In the genomic region with DNA sequence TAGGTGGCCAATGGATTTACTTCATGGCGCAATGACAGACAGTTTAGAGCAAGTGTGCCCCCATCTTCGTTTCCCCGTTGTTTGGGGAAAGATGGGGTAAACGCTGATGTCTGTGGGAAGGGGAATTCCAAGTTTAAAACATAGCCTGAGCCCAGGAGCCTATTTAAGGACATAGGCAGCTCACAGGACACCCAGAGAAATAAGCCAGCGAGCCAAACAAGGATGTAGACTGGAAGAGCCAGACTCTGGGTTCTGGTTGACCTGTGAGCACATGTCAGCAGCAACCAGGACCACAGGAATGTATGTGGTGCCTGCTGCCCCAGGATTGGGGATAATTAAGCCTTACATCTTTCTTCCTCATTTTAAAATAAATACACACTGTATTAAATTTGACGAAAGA, we compare ENCODE assay signal across 26 mouse cellular contexts.
DNase-seq lines count a peak whose midpoint lies in the region; ATAC-seq and TF ChIP-seq lines count a peak whose summit lies in the region.
"Had no signal": no experiment of that assay in that cellular context is flagged by ENCODE, and none has a peak within 500 bp of the region (broad histone marks: within the 10 kb centered on the region; RNA-seq: fewer than 3 reads in every experiment).

No protein-coding gene starts in this region.

- 85% methylated on average over 6 of the region's 6 CpGs for WGBS in embryonic facial prominence, embryonic 13.5 days
- 91% methylated on average over 6 of the region's 6 CpGs for WGBS in embryonic facial prominence, embryonic 10.5 days
- 93% methylated on average over 6 of the region's 6 CpGs for WGBS in midbrain, embryonic 13.5 days

- H3K27me3 ChIP-seq in embryonic facial prominence, embryonic 13.5 days: no peaks in the 10 kb centered on the region
- no peaks in the 10 kb centered on the region for H3K27me3 ChIP-seq in embryonic facial prominence, embryonic 10.5 days (replicated peaks; ENCODE audit: low read depth, poor library complexity, severe bottlenecking)
- H3K27me3 ChIP-seq in Patski (no peaks in the 10 kb centered on the region), myocyte (ENCODE audit: control insufficient read depth, insufficient read depth, insufficient read length) (no peaks in the 10 kb centered on the region)
- no peaks in the 10 kb centered on the region for H3K27me3 ChIP-seq in midbrain, embryonic 13.5 days
- H3K27me3 ChIP-seq: embryonic facial prominence, embryonic 15.5 days; forebrain, embryonic 12.5 days; forebrain, embryonic 15.5 days; heart, embryonic 13.5 days; hindbrain, embryonic 12.5 days; hindbrain, embryonic 15.5 days had no signal

- no peaks in the 10 kb centered on the region for H3K79me2 ChIP-seq in myocyte (ENCODE audit: control insufficient read depth, insufficient read depth)

- CTCF ChIA-PET in Patski (lab: Charles Lee): interaction anchor here (1.0 kb wide), 2 partner anchors 12 to 14 kb away, joined by 3 to 4 read pairs; no protein-coding TSS in a partner anchor

- POLR2A ChIA-PET in Patski (lab: Charles Lee): no interaction called here

- no peak overlapping the region for H3K4me2 ChIP-seq in embryonic facial prominence, embryonic 13.5 days
- no peak overlapping the region for H3K4me2 ChIP-seq in myocyte (ENCODE audit: low read depth)
- no peak overlapping the region for H3K4me2 ChIP-seq in midbrain, embryonic 13.5 days (replicated peaks)
- H3K4me2 ChIP-seq: embryonic facial prominence, embryonic 15.5 days; forebrain, embryonic 12.5 days; forebrain, embryonic 15.5 days; heart, embryonic 13.5 days; hindbrain, embryonic 12.5 days; hindbrain, embryonic 15.5 days had no signal

- H3K27ac ChIP-seq in embryonic facial prominence, embryonic 13.5 days: peak overlapping the region; percentile 16; the same call in 1 of the 2 replicates
- H3K27ac ChIP-seq in embryonic facial prominence, embryonic 10.5 days (replicated peaks): no peak overlapping the region
- H3K27ac ChIP-seq in midbrain, embryonic 13.5 days: no peak overlapping the region
- H3K27ac ChIP-seq: embryonic facial prominence, embryonic 15.5 days; forebrain, embryonic 12.5 days; forebrain, embryonic 15.5 days; heart, embryonic 10.5 days; heart, embryonic 13.5 days; hindbrain, embryonic 12.5 days; hindbrain, embryonic 15.5 days had no signal

- no peak for DNase-seq in embryonic facial prominence, embryonic 10.5 days (ENCODE audit: low spot score)
- DNase-seq in 3T3-L1 (ENCODE audit: low read depth, low spot score): peak; percentile 69
- peak; percentile 41 for DNase-seq in Patski (ENCODE audit: low read depth, low spot score)
- no peak for DNase-seq in right cerebral cortex, postnatal 14 days
- DNase-seq: adrenal gland, postnatal 14 days; B cell, adult 2 months; cerebellum, adult 11 months; cerebellum, adult 2 months; cerebellum, adult 9-11 months; cerebellum, postnatal 25 days; gastrocnemius, postnatal 10 days; gastrocnemius, postnatal 36 days; heart, postnatal 14 days had no signal

- in situ Hi-C loops in Patski (cut with MboI; ENCODE audit: low pct_unique_long_range_greater_than_20kb): no loop called here

- TF ChIP-seq CTCF in Patski (IDR thresholded peaks at IDR 0.05): no peak

- H3K4me3 ChIP-seq in embryonic facial prominence, embryonic 13.5 days: no peak overlapping the region
- no peak overlapping the region for H3K4me3 ChIP-seq in embryonic facial prominence, embryonic 10.5 days
- H3K4me3 ChIP-seq in myocyte: no peak overlapping the region
- H3K4me3 ChIP-seq in midbrain, embryonic 13.5 days (replicated peaks): no peak overlapping the region
- H3K4me3 ChIP-seq: embryonic facial prominence, embryonic 15.5 days; erythroblast, embryonic 14.5 days; forebrain, embryonic 12.5 days; forebrain, embryonic 15.5 days; heart, embryonic 10.5 days; heart, embryonic 13.5 days; hindbrain, embryonic 12.5 days; hindbrain, embryonic 15.5 days had no signal

- H3K9me3 ChIP-seq in embryonic facial prominence, embryonic 13.5 days: no peaks in the 10 kb centered on the region
- H3K9me3 ChIP-seq in embryonic facial prominence, embryonic 10.5 days: no peaks in the 10 kb centered on the region
- no peaks in the 10 kb centered on the region for H3K9me3 ChIP-seq in midbrain, embryonic 13.5 days
- H3K9me3 ChIP-seq: embryonic facial prominence, embryonic 15.5 days; forebrain, embryonic 12.5 days; forebrain, embryonic 15.5 days; heart, embryonic 10.5 days; heart, embryonic 13.5 days; hindbrain, embryonic 12.5 days; hindbrain, embryonic 15.5 days had no signal

- peaks cover 14% of the 10 kb centered on the region for H3K4me1 ChIP-seq in embryonic facial prominence, embryonic 13.5 days
- H3K4me1 ChIP-seq in embryonic facial prominence, embryonic 10.5 days: no peaks in the 10 kb centered on the region
- H3K4me1 ChIP-seq in midbrain, embryonic 13.5 days (replicated peaks): peaks cover 4% of the 10 kb centered on the region
- H3K4me1 ChIP-seq: forebrain, embryonic 12.5 days; forebrain, embryonic 15.5 days; heart, embryonic 10.5 days; hindbrain, embryonic 12.5 days; hindbrain, embryonic 15.5 days had no signal

- no peak for TF ChIP-seq POLR2A in myocyte (IDR thresholded peaks at IDR 0.05; ENCODE audit: insufficient read length, low read depth)

- no peak overlapping the region for H3K9ac ChIP-seq in embryonic facial prominence, embryonic 13.5 days
- no peak overlapping the region for H3K9ac ChIP-seq in midbrain, embryonic 13.5 days (replicated peaks)
- H3K9ac ChIP-seq: embryonic facial prominence, embryonic 15.5 days; forebrain, embryonic 12.5 days; forebrain, embryonic 15.5 days; heart, embryonic 13.5 days; hindbrain, embryonic 12.5 days; hindbrain, embryonic 15.5 days had no signal

- ATAC-seq in embryonic facial prominence, embryonic 13.5 days (ENCODE audit: insufficient number of reproducible peaks, insufficient read depth, low FRiP score, low TSS enrichment, low read depth): no peak
- ATAC-seq in Patski: no peak
- no peak for ATAC-seq in midbrain, embryonic 13.5 days
- ATAC-seq: CD4-positive, CD25-positive, alpha-beta regulatory T cell, adult 4 months; forebrain, embryonic 15.5 days; intestine, postnatal 0 days had no signal

- H3K36me3 ChIP-seq in embryonic facial prominence, embryonic 13.5 days: no peaks in the 10 kb centered on the region
- H3K36me3 ChIP-seq in embryonic facial prominence, embryonic 10.5 days (replicated peaks): no peaks in the 10 kb centered on the region
- H3K36me3 ChIP-seq in myocyte (ENCODE audit: control insufficient read depth, insufficient read depth): no peaks in the 10 kb centered on the region
- H3K36me3 ChIP-seq in midbrain, embryonic 13.5 days: no peaks in the 10 kb centered on the region
- H3K36me3 ChIP-seq: embryonic facial prominence, embryonic 15.5 days; forebrain, embryonic 12.5 days; forebrain, embryonic 15.5 days; heart, embryonic 10.5 days; heart, embryonic 13.5 days; hindbrain, embryonic 12.5 days; hindbrain, embryonic 15.5 days had no signal

- H3ac ChIP-seq in myocyte (ENCODE audit: control insufficient read depth, insufficient read length): no peak overlapping the region

TF ChIP-seq in myocyte, 11 proteins besides CTCF, POLR2A, EP300 and RAD21:
- TF ChIP-seq TCF12 (IDR thresholded peaks at IDR 0.05; ENCODE audit: insufficient read depth, poor library complexity, severe bottlenecking) (no peak), SRF (IDR thresholded peaks at IDR 0.05; ENCODE audit: control insufficient read depth, insufficient read length, low read depth) (peak; percentile 34)

Comparison
In these comparisons a context has a peak if more than half of its experiments do, and no peak if none do; other contexts are left out.
1. DNase-seq: peak in 3T3-L1 (single experiment) and Patski (single experiment); none in embryonic facial prominence, embryonic 10.5 days (single experiment) and right cerebral cortex, postnatal 14 days (single experiment).